In genomic region chr15:93636976-93637375, GRCm38 (mm10) we compare ENCODE assay signal across 17 mouse cellular contexts.
"Had no signal": no experiment of that assay in that cellular context is flagged by ENCODE, and none has a peak within 500 bp of the region (broad histone marks: within the 10 kb centered on the region; RNA-seq: fewer than 3 reads in every experiment).

No protein-coding gene starts in this region.

- H3K9me3 ChIP-seq: kidney, embryonic 15.5 days; limb, embryonic 15.5 days; liver, embryonic 15.5 days had no signal

- DNase-seq: kidney, adult 8-10 months; kidney, postnatal 10 days; kidney, postnatal 36 days; layer of hippocampus, postnatal 36 days; lung, adult 2 months; lung, postnatal 14 days; lung, postnatal 4 days; midbrain, embryonic 14.5 days; thymus, adult 2 months; thymus, postnatal 14 days; thymus, postnatal 4 days had no signal

- H3K36me3 ChIP-seq: kidney, embryonic 15.5 days; limb, embryonic 12.5 days; limb, embryonic 15.5 days; liver, embryonic 12.5 days; liver, embryonic 15.5 days had no signal

- H3K27ac ChIP-seq: kidney, embryonic 15.5 days; left cerebral cortex, adult 2 months; limb, embryonic 12.5 days; limb, embryonic 15.5 days; liver, embryonic 12.5 days; liver, embryonic 15.5 days had no signal

- H3K27me3 ChIP-seq: kidney, embryonic 15.5 days; limb, embryonic 15.5 days; liver, embryonic 12.5 days; liver, embryonic 15.5 days had no signal

- H3K4me1 ChIP-seq: liver, embryonic 15.5 days had no signal

- H3K4me3 ChIP-seq: kidney, embryonic 15.5 days; left cerebral cortex, adult 2 months; limb, embryonic 12.5 days; limb, embryonic 15.5 days; liver, embryonic 12.5 days; liver, embryonic 15.5 days had no signal
